Mouse (Mus musculus) lung, postnatal 4 days (tissue): Measurements from ENCODE around the gene Gkn1.
A peak's percentile ranks its signal among the peaks of the same experiment; 100 is the strongest.

Experiments used
- DNase-seq, 2 experiments: peaks; one replicate each; pipeline ENCODE4 v3.0.0; 2021

The Gkn1 gene

DNA sequence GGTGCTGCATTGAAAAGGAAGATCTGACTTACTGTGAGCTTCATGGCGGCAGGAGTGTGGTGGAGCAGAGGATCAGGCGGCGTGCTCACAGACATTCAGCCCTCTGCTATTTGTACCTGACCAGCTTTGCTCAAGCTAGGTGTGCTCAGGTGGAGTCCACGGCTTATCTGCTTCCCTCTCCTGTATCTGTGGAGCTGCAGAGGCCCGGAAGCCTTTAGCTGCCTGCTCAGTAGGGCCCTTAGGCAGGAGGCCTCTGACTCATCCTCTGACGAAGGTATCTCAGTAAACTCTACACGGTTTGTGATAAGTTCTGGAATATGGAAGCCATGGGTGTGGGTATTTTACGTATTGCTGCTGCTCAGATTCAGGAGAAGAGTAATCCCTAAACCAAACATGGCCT is at the start of gene Gkn1:
Gene Gkn1 (minus strand): TSS at position 114 of the 400 bp plus-strand sequence.
- DNase-seq = no peak

DNA sequence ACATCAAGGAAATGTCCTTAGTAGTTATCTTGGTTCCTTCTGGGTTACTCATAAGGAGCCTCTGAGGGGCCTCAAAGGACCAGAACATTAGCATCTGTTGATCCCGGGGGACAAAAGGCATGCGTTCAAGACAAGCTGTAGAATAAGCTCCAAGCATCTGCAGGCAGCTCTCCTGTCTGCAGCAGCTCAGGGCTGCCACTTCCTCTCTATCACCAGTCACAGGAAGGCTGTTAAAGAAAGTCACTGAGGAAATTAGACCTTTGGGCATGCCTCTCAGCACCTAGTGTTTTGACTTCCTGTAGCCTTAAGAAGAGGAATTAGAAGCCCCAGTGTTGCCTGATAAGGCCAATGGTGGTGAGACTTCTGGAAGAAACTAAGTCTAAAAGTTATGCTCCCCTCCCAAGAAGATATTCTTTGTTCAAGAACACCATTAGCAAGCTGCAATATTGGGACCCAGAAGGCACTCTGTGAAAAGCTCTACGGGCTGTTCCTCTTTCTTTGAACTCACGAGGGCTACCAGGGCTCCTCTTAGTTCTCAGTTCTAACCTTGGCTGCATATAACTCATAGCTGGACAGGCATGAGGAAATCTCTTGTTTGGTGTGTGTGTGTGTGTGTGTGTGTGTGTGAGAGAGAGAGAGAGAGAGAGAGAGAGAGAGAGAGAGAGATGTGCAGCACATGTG is 49.3 kb upstream of the Gkn1 start:
- DNase-seq = no peak

DNA sequence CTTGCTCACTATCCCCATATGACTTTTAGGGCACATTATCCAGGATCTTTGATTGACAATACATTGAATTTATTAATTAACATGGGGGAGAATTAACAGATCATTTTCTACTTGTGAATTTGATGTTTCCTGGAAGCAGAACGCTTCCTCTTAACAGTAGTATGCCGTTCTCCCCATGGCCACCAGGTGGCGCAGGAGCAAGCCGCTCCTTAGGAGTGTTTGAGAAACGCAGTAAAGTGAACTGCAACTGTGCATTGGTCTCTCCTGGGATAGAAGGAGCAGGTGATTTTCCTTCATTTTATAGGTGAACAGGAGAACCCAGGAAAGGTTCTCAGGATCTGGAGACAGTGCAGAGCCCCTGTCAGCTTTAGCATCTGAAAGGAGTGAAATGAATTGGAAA is 48.4 kb upstream of the Gkn1 start:
- DNase-seq = peak; percentile 65 to 78

DNA sequence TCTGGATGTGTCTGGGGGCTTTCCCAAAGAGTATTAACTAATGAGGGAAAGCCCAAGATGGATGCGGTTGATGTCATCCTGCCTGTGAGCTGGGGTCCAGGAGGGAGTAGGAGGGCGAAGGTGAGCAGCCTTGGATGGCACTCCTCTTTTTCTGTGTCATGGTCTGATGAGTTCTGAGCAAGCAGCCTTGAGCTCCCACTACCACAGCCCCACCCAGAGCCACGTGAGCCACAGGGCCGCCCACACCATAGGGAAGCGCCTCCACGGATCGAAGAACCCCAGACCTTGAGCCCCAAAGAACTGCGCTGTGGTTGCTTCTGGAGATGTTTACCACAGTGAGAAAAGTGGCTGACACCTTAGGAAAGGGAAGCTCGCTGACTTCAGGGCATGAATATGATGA is 44.0 kb upstream of the Gkn1 start:
- no peak for DNase-seq

DNA sequence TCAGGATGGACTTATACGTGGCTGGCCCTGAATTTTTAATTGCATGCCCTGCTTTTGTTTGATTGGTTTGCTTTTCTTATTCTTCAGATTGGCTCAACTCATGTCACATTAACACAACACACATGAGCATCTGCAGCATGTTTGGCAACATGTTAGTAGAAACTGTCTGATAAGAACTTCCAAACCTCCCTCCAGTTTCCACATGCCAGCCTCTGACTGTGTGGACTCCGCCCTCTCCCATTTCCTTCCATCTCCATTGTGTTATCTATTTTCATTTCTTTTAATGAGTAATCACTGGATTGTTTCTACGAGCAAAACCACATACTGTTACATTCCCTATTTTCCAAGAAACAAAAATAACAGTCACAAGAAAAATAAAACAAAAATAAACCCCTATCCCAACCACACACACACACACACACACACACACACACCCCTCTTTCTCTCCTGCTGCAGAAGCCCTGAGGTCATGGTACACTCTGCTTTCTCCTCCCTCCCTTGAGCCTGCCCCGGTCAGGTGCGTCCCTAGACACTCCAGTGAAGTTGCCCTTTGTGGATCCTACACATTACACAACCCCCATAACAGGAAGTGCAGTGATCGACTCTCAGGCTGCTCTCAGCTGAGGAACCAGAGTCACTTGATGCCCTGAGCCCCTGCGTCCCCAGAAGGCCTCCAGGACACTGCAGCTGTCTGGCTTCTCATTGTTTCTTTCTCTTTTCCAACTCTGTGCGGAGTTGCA is 42.9 kb upstream of the Gkn1 start:
- peak; percentile 33 to 49 for DNase-seq

DNA sequence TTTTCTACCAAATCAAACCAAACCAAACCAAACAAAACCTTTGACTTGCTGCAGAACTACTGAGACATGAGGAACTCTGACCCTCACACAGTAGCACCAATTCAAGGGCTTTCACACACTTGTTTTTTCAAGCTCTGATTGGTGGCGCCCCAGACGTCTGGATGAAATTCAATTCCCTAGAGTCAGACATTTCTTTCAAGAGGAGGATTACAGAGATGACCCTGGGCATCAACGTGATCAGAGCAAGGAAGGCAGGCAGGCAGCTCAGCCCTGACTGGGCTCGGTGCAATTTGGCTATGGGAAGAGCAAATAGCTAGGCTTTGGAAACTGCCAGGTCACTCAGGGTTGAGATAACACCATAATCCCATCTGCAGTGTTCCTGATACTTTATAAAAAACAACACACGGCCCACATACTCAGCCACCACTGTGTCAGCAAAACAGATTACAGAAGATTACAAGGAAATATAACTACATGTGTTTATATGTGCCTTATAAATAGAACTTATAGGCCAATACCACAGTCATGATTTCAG is 38.8 kb upstream of the Gkn1 start:
- no peak for DNase-seq

DNA sequence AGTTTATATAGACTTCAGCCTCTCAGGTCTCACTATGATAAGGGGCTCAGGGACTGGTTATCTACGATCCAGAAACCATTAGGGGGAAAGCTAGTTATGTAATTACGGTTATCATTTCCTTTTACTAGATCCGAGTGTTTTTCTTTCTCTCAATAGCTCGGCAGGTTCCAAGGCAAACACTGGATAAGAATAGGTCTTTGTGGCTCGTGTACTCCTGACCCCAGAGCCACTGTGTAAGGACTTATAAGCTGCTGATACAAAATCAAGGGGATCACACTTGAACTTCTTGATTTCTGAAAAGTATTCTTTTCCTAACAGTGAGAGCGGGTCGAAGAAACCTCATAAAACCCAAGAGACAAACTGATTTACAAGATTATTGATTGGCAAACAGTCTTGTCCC is 38.1 kb upstream of the Gkn1 start, which contains the start of gene Gkn3:
Gene Gkn3 (minus strand): TSS at position 59 of the 400 bp plus-strand sequence.
- no peak for DNase-seq

DNA sequence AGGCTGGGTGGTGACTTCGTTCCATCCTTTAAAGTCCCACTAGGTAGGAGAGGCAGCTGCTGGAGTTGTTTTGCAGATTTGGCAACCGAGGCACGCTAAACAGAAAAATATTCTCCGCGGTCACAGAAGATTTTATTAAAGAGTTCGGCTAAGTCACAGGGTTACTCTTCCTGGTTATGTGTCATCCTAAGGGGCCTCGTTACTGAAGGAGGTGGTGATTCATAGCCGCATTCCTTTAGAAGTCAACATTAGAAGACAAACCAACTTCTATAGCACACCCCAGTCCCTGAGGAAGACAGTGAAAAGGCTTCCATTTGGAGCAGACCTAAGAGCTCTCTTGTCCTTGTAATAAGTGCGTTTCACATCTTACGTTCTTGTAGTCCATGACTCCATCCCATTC is 35.9 kb upstream of the Gkn1 start:
- no peak for DNase-seq

DNA sequence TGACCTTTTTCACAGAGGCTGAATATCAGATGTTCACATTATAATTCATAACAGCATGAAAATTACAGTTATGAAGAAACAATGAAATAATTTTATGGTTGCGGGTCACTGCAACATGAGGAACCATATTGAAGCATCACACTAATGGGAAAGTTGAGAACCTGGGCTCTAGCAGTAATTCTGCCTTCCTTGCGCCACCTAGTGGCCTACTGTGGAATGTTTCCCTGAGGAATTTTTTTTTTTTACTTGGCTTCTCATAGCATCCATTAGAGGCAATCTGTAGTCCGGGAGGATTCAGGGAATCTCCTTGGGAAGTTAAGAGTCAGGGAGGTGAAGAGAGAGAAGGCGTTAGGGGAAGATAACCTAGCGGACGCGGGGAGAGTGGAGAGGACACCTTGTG is 35.5 kb upstream of the Gkn1 start:
- DNase-seq = peak in 1 of 2 experiments; percentile 75

DNA sequence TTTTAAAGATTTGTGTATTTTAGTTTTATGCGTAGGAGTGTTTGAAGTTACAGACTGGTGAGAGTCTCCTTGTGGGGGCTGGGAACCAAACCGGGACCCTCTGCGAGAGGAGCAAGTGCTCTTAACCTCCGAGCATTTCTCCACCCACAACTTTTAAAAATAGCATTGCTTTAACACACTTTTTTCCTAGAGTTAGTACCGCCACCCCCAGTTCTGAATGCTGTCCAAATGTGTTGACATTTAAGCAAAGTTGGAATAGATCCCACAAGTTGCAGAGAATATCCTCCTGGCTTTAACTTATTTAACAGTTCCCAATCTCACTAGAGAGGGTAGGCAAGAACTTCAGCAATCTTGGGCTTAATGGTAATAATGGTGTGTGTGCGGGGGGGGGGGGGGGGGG is 34.0 kb upstream of the Gkn1 start:
- DNase-seq = no peak

DNA sequence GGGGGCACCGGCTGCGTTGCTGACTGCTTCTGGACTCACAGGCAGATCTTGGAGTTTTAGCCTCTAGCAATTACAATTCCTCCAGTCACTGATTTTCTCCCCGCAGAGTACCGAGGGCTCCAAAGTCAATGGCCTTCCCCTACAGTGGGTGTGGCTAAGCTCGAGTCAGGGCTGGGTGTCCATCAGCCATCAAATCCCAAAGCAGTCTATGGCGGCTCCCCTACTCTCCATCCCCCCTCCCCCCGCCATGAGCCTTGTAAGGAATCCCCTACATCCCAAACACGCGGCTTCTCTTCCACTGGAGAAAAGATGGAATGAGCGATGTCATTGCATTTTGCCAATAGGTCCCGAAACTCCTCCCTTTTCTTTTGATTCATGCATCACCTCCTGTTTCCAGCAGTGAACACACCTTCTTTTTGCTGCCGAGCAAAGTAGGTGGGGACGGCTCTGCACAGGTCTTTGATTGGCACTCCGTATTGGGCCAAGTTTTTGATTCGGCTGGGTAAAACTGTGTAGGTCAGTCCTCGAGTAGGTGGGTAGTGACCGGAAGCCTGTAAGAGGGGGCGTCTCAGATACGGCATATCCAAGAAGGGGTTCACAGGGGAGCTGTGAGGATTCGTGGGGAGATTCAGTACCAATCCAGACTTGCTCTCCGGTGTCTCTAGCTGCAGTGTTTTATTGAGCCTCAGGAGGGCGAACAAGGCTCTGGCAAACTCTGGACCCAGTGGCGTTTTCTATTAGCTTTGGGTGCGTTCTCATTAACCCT is 33.4 kb upstream of the Gkn1 start:
- peak in 1 of 2 experiments; percentile 53 for DNase-seq

DNA sequence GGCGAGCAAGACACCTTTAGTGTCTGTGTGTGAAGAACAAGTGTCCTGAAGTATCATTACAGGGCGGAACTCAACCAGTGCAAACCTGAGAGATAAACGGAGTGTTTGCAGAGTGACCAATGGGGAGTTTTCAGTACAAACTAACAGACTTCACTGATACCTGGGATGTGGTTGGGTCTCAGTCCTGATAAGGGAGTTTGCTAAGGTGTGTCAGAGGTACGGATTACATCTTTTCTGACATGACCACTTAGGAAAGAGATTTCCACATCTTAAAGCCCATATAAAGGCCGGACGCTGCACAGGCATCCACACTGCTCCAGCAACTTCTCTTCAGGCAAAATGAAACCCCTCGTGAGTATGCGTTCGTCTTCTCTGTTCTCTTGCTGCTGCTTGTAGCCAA is 22.3 kb upstream of the Gkn1 start, which contains the start of gene Gkn2:
Gene Gkn2 (plus strand): TSS at position 301 of the 400 bp plus-strand sequence.
- no peak for DNase-seq

DNA sequence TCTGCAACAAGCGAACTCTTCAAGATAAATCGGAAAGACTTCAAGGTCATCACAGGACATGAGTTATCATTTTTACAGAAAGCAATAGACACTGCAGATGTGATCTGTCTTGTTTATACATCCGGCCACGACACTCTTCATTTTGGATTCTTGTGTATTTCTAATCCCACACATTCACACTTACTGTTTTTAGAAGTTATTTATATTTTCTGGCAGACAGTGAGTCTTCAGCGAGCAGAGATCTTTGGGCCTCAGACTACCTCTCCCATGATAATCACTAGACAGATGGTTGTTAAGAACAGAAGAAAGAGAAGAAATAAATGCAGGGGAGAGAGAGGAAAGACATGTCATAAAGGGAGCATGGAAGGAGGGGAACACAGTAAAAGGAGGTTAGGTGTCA is 18.5 kb upstream of the Gkn1 start:
- no peak for DNase-seq

DNA sequence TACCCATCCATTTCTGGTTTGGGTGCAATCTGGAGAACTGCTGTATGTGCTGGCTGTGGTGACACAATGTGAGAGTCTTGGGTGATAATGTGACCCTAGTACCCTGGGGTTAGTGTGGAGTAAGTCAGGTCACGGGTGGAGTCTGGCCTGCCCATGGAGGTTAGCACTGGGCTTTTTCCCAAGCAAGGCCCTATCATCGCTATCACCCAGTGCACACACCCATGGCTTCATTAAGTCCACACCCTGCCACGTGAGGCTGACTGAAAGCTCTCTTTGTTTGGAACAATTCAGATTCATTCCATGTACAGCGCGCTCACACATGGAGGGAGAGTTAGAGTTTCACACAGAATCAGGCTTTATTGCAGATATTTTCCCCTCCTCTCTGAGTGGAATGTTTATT is 3.7 kb upstream of the Gkn1 start:
- no peak for DNase-seq

DNA sequence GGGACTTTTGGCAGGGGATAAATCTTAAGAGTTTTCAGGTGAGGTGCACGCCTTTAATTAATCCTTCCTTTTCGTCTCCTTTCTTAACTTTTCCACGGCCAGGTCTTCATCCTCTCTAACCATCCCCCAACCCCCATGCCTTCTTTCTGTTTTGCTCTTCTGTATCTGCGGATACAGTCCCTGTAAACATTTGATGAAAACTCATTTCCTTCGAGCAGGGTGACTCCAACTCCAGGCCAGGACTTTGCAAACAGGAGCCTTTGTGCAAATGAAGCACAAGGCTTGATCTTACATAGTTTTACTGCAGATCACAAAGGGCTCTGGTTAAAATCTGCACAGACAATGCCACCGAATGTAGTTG is 14.8 kb downstream of the Gkn1 start:
- DNase-seq = peak in 1 of 2 experiments; percentile 42

DNA sequence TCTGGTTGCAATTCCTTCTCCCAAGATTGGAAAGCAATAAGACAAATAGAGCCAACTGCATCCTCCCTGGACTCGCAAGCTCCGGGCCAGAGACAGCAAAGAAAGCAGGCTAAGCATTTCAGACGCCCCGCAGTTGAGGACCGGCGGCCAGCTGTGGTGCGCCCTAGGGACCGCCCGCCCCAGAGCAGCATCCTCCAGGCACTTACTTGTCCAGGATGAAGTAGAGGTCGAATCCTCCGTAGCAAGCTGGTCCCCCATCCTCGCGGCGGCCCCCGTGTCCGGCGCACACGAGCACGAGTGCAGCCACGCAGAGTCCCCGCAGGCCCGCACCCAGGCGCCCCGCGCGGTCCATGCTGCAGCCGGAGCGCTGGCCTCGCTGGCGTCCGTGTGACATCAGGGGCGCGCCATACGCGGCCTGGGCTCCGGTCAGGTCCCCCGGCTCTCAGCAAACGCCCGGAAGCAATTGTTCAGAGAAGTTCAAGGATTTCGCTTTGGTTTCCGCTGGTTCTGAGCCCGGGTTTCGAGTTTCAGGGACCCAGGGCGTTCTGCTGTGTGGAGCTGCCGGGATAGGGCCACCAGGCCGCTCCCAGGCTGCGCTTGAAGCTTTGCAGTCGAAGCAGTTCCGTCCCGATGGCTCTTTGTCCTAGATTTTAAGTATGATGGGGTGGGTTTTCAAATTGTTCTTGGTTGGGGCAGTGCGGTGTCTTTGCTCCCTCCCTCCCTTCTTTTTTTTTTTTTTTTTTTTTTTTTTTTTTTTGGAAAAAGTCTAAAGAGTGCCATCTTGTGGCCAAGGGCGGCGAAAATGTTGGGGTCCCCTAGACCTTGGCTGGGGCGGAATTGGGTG is 15.4 kb downstream of the Gkn1 start, which contains the start of gene Antxr1:
Gene Antxr1 (minus strand): TSS at position 731 of the 844 bp plus-strand sequence.
- peak; percentile 76 to 82 for DNase-seq

DNA sequence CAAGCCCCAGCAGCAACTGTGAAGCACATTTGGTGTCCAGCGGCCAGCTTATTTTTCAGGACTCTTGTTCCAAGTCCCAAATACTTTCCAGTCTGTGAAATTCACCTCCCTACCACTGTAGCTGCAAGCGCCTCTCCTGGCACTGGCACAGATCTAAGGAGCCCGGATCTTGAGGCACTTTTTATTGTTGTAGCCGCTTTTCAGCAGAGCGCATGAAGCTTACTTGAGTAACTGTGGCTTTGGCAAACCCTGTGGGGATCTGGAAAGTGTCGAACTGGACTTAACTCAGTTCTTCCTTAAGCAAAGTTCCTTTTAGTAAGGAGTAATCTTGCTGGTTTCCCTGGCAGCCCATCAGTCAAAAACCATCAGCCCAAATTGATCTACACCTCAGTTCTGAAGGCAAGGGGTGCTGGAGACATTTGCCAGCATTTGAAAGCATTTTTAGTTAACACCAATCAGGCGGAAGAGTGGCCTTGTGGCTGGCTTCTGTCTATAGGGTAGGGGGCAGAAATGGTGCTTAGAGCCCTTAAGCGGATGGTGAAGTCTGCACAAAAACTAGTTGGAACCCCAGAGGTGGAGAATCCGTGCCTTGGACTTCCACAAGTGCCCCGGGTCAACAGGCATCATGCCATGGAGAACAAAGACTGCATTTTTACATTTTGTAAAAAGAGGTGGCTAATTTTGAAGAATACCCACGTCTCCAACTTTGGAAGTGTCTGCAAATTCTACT is 16.2 kb downstream of the Gkn1 start:
- DNase-seq = peak; percentile 60 to 73

DNA sequence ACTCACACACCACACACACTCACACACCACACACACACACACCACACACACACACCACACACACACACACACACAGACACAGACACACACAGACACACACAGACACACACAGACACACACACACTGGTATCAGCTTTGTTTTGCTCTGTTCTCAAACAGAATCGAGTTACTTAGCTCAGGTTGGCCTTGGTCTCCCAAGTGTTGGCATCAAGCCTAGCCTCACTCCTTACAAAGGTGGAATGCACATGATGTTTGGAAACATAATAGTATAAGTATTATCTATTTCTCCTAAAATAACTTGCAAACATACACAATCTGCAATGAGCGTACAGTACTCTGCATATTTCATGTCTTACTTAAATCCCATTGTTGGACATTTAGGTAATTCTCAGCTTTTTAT is 18.4 kb downstream of the Gkn1 start:
- no peak for DNase-seq

DNA sequence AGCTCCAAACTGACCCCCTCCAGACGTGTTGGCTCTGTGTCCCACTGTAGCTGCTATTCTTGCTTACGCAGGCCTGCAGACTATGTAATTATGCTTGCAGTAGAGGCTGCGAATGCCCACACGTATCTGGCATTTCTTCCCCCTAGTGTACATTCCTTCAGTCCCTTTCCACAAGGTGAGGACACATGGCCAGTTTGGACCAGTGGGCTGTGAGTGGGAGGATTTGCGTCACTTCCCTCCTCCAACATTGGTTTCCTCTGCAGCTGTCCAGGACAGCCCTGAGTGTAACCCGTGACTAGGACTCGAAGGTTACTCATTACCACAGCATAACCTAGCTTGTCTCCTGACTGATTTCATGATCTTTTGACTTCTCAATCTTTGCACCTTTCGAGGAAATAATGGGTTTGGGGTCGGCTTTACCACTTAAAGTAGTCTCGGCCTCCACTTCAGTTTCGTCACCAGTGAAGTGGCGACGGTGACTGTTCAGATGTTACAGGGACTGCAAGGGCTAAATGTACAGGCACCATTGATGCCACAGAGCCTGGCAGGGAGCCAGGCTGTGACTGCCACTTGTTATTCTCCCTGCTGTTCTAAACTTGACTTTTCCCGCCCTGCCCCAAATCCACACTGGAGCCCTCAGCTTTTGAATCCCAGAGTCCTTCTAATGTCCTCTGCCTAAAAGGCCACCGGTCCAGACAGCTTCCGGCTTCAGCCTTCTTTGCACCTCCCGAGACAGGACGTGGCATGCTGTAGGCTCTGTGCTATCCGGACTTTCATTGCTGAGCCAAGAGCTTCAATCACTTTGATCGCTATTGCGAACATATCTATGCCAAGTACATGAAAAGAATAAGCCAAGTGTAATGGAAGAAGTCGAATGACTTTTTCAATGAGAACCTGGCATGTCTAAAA is 22.2 kb downstream of the Gkn1 start:
- peak in 1 of 2 experiments; percentile 51 for DNase-seq

DNA sequence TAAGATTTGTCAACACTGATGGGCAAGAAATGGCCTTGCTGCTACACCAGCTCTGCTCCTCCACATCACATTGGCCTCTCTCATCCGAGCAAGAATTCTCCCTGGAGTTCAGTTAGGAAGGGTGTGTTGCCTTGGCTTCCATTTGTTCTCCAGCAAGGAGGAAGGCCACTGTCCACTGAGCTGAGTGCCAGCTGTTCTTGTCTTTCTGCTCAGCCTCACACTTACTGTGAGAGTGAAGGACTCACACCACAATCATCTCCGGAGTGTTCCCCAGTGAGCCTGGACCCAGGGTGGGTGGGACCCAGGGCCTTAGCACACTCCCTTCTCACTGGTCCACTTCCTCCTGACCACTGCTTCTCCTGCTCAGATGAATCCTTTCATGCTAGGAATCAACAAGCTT is 23.8 kb downstream of the Gkn1 start:
- DNase-seq = no peak
